Mouse (Mus musculus): Measurements from ENCODE around the gene Oosp2.

Gene Oosp2

DNA sequence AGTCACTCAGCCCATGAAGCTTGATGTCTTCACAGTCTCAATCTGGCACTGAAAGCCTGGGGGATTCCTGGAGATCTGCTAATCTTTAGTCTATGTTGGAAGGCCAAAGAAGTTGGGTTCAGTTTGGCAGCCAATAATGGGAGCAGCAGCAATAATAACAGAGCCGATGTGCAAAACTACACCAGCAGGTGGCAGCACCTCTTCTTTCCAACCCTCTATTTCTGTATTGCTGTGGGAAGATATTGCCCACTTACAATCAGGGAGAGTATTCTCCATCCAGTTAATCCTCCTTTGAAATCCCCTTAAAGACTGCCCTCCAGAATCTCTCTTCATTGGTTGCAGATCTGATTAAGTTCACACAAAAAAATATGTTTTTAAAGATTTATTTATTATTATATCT lies 52.2 kb downstream of the Oosp2 start:
- DNase-seq (ENCODE audit: extremely low read depth, insufficient read length, low spot score): no peak

- DNase-seq (ENCODE audit: extremely low read depth, insufficient read length, low spot score): no peak
These were observed 55.8 kb downstream of the Oosp2 start, which contains the start of gene Ms4a6d for GRCm38 (mm10) chr19:11604603-11605002. Ms4a6d (minus strand) TSS chr19:11604849.

DNA sequence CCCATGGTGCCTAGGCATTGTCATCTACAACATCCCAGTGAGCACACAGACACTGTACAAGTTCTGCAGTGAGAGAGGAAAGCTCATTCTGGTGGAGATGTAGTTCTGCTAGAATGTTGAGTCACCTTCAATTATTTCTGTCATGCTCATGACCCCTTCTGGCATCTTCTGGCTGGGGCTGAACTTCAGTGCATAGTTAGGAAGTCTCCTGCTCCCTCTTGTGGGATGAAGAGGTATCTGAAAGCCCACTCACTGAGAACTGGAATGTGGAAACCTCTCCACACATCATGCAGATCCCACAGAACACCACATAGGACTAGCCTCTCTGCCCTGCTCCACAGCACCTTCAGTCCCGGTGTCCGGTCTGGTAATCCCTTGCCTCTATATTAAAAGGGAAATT lies 58.3 kb downstream of the Oosp2 start:
- no peak for DNase-seq (ENCODE audit: extremely low read depth, insufficient read length, low spot score)

GRCm38 (mm10) chr19:11601349-11601748 lies 59.0 kb downstream of the Oosp2 start:
- DNase-seq (ENCODE audit: extremely low read depth, insufficient read length, low spot score): no peak
